Mouse (Mus musculus) erythroblast, embryonic 14.5 days (primary cell): Measurements from ENCODE around the gene 4931414P19Rik. TPM values are rescaled to one million over a fixed set of nuclear protein-coding genes. Genes with fewer than 3 reads are reported as not detected.

ENCODE experiments used
- H3K27me3 ChIP-seq: 2 replicates; pipeline ENCODE4 v1.6.1; 2012; ENCODE audit warnings: inconsistent platforms; ENCODE audit not compliant: control insufficient read depth
- H3K36me3 ChIP-seq: 2 replicates; pipeline ENCODE4 v1.6.1; 2012; ENCODE audit warnings: mild to moderate bottlenecking, inconsistent platforms; ENCODE audit not compliant: control insufficient read depth
- H3K4me1 ChIP-seq: 2 replicates; pipeline ENCODE4 v1.6.1; 2012; ENCODE audit warnings: inconsistent platforms; ENCODE audit not compliant: control insufficient read depth
- H3K4me3 ChIP-seq: replicated peaks from 2 replicates; pipeline ENCODE3; 2012; ENCODE audit warnings: moderate library complexity, mild to moderate bottlenecking, inconsistent platforms
- H3K9me3 ChIP-seq: 2 replicates; pipeline ENCODE4 v1.6.1; 2012; ENCODE audit warnings: low read length, inconsistent platforms, mixed read lengths; ENCODE audit not compliant: control insufficient read depth
- GATA1 ChIP-seq: IDR thresholded peaks from 2 replicates; pipeline ENCODE4 v1.6.1; 2012; ENCODE audit warnings: low read length, inconsistent platforms, mixed read lengths
- TAL1 ChIP-seq: IDR thresholded peaks from 3 replicates; pipeline ENCODE4 v1.6.1; 2012; ENCODE audit warnings: low read length, inconsistent platforms, mixed read lengths
- polyA plus RNA-seq: library from polyadenylated mRNA; stranded (reverse); fragments of >175 nt; gene quantifications from 2 replicates; pipeline ENCODE4 v1.2.3, GENCODE M21; 2012

Gene 4931414P19Rik
- polyA plus RNA-seq, 1 experiment: 0.94 TPM

- Histone ChIP-seq H3K27me3 (no peaks in the 10 kb centered on the region), H3K4me3 (no peak overlapping the region), H3K36me3 (peaks cover 50% of the 10 kb centered on the region), H3K9me3 (no peaks in the 10 kb centered on the region), H3K4me1 (peaks cover 13% of the 10 kb centered on the region)
- TF ChIP-seq TAL1: no peak
- no peak for TF ChIP-seq GATA1
Observed at GRCm38 (mm10) chr14:54610648-54611047, 4.9 kb upstream of the 4931414P19Rik start.

DNA sequence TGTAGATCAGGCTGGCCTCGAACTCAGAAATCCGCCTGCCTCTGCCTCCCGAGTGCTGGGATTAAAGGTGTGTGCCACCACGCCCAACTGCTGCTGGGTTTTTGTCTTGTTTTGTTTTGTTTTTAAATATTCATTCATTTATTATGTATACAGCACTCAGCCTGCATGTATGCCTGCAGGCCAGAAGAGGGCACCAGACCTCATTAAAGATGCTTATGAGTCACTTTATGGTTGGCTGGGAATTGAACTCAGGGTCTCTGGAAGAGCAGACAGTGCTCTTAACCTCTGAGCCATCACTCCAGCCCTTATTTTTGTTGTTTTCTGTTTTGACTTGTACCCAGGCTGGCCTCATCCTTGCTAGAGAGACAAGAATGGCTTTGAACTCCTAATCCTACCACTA, 4.2 kb upstream of the 4931414P19Rik start:
- Histone ChIP-seq H3K27me3 (no peaks in the 10 kb centered on the region), H3K36me3 (peaks cover 44% of the 10 kb centered on the region), H3K4me1 (peaks cover 20% of the 10 kb centered on the region), H3K9me3 (no peaks in the 10 kb centered on the region), H3K4me3 (no peak overlapping the region)
- no peak for TF ChIP-seq GATA1
- no peak for TF ChIP-seq TAL1

GRCm38 (mm10) chr14:54609245-54609644, 3.5 kb upstream of the 4931414P19Rik start:
- Histone ChIP-seq H3K4me1 (peaks cover 26% of the 10 kb centered on the region), H3K9me3 (no peaks in the 10 kb centered on the region), H3K4me3 (no peak overlapping the region), H3K36me3 (peaks cover 36% of the 10 kb centered on the region), H3K27me3 (no peaks in the 10 kb centered on the region)
- TF ChIP-seq TAL1 (no peak), GATA1 (no peak)

GRCm38 (mm10) chr14:54607226-54607625, 1.4 kb upstream of the 4931414P19Rik start:
- Histone ChIP-seq H3K4me1 (peaks cover 42% of the 10 kb centered on the region), H3K36me3 (peaks cover 21% of the 10 kb centered on the region), H3K4me3 (no peak overlapping the region), H3K9me3 (peaks cover 2% of the 10 kb centered on the region; the same call in 1 of the 2 replicates), H3K27me3 (no peaks in the 10 kb centered on the region)
- no peak for TF ChIP-seq TAL1
- TF ChIP-seq GATA1: no peak

GRCm38 (mm10) chr14:54603686-54604085, 2.1 kb downstream of the 4931414P19Rik start:
- peaks cover 55% of the 10 kb centered on the region for H3K4me1 ChIP-seq
- H3K9me3 ChIP-seq: peaks cover 2% of the 10 kb centered on the region; the same call in 1 of the 2 replicates
- peak overlapping the region; percentile 81 for H3K4me3 ChIP-seq
- no peaks in the 10 kb centered on the region for H3K27me3 ChIP-seq
- no peak for TF ChIP-seq TAL1
- no peak for TF ChIP-seq GATA1
- peaks cover 2% of the 10 kb centered on the region; the same call in 1 of the 2 replicates for H3K36me3 ChIP-seq

DNA sequence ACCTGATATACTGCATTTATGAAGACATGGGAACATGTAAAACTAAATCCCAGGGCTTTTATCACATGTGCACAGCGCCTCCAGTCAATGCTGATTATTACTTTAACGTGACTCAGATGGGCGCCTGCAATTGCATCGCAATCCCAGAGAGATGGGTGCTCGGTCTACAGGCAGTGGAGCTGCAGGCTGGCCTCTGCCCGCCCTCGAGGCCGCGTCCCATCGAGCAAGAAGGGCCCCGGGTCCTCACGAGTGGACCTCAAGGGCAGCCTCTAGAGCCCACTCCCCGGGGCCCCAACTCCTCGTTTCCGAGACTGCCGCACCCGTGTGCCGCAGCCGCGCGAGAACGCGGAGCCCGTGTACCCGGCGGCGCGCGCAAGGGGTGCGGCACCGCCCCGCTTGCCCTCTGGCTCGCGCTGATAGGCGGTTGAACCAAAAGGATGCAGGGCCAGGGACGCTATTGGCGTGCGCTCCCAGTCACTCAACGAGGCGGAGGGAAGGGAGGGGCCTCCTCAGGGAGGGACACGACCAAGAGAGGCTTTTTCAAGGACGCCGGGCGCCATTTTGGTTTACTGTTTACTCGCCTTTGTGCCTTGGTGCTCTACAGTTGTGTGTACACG, 2.6 kb downstream of the 4931414P19Rik start:
- TF ChIP-seq TAL1 (peak; percentile 32; the same call in 1 of the 3 replicates), GATA1 (no peak)
- Histone ChIP-seq H3K27me3 (no peaks in the 10 kb centered on the region), H3K9me3 (peaks cover 2% of the 10 kb centered on the region; the same call in 1 of the 2 replicates), H3K4me3 (peak overlapping the region; percentile 81), H3K36me3 (peaks cover 2% of the 10 kb centered on the region; the same call in 1 of the 2 replicates), H3K4me1 (peaks cover 55% of the 10 kb centered on the region)

DNA sequence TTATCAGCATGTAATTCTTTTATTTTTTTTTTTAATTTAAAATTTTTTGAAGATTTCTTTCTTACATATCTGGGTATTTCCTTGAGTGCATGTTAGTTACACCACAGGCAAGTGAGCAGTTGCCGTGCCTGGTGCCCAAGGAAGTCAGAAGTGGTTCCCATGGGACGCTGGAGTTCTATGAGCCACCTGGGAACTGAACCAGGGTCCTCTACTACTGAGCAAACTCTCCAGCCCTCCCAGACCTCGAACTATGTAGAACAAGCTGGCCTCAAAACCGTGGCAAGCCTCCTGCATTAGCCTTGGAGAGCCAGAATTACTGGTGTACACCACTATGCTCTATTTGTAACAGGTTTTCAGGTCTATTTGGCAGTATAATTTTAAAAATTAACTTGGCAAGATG, 3.2 kb downstream of the 4931414P19Rik start:
- Histone ChIP-seq H3K4me1 (peaks cover 55% of the 10 kb centered on the region), H3K4me3 (peak overlapping the region; percentile 81), H3K27me3 (no peaks in the 10 kb centered on the region), H3K9me3 (peaks cover 2% of the 10 kb centered on the region; the same call in 1 of the 2 replicates), H3K36me3 (peaks cover 2% of the 10 kb centered on the region; the same call in 1 of the 2 replicates)
- no peak for TF ChIP-seq GATA1
- no peak for TF ChIP-seq TAL1

GRCm38 (mm10) chr14:54601601-54602000, 4.2 kb downstream of the 4931414P19Rik start:
- TF ChIP-seq GATA1 (no peak), TAL1 (no peak)
- H3K9me3 ChIP-seq: peaks cover 2% of the 10 kb centered on the region; the same call in 1 of the 2 replicates
- H3K4me3 ChIP-seq: no peak overlapping the region
- H3K4me1 ChIP-seq: peaks cover 51% of the 10 kb centered on the region
- H3K27me3 ChIP-seq: no peaks in the 10 kb centered on the region
- H3K36me3 ChIP-seq: peaks cover 2% of the 10 kb centered on the region; the same call in 1 of the 2 replicates

- Histone ChIP-seq H3K27me3 (no peaks in the 10 kb centered on the region), H3K9me3 (peaks cover 6% of the 10 kb centered on the region; the same call in 1 of the 2 replicates), H3K4me3 (no peak overlapping the region), H3K4me1 (peaks cover 23% of the 10 kb centered on the region), H3K36me3 (peaks cover 14% of the 10 kb centered on the region)
- TF ChIP-seq TAL1: no peak
- TF ChIP-seq GATA1: no peak
Observed at GRCm38 (mm10) chr14:54597084-54597483, 8.7 kb downstream of the 4931414P19Rik start.
